Mouse (Mus musculus): ENCODE measurements at regions not wholly inside any gene's neighbourhood (a gene's known extent, or its start where the extent isn't known, plus 50 kb on each side); places are given as distances from the start of the nearest gene placed in this dataset.

- peak; percentile 79 for DNase-seq
Measured at GRCm38 (mm10) chr15:6934564-6934980, 59.8 kb upstream of the Osmr start.

- no peak for DNase-seq
Measured at GRCm38 (mm10) chr15:6941491-6941890, 66.7 kb upstream of the Osmr start.

- DNase-seq = peak; percentile 39
Measured at GRCm38 (mm10) chr15:6949236-6949635, 74.5 kb upstream of the Osmr start.

GRCm38 (mm10) chr15:6949686-6950085 is 74.9 kb upstream of the Osmr start:
- DNase-seq = no peak

GRCm38 (mm10) chr15:6950503-6950902 is 75.7 kb upstream of the Osmr start:
- DNase-seq = no peak

- DNase-seq = no peak
Measured at GRCm38 (mm10) chr15:6953556-6953955, 78.8 kb upstream of the Osmr start.

- no peak for DNase-seq
Measured at GRCm38 (mm10) chr15:6953970-6954791, 79.4 kb upstream of the Osmr start.

GRCm38 (mm10) chr15:6959911-6960310 is 85.1 kb upstream of the Osmr start:
- no peak for DNase-seq

GRCm38 (mm10) chr15:6960753-6961746 is 86.3 kb upstream of the Osmr start:
- no peak for DNase-seq

GRCm38 (mm10) chr15:6964635-6965034 is 89.9 kb upstream of the Osmr start:
- DNase-seq = peak; percentile 51

GRCm38 (mm10) chr15:6965446-6965845 is 90.7 kb upstream of the Osmr start:
- peak; percentile 14 for DNase-seq

GRCm38 (mm10) chr15:6974410-6974809 is 99.6 kb upstream of the Osmr start:
- DNase-seq = no peak

GRCm38 (mm10) chr15:6981430-6981829 is 106.7 kb upstream of the Osmr start:
- no peak for DNase-seq

- no peak for DNase-seq
Measured at GRCm38 (mm10) chr15:6983320-6983719, 107.1 kb upstream of the Lifr start.

GRCm38 (mm10) chr15:6988187-6988586 is 102.2 kb upstream of the Lifr start:
- DNase-seq = peak; percentile 67

- peak; percentile 21 for DNase-seq
Measured at GRCm38 (mm10) chr15:6989094-6989493, 101.3 kb upstream of the Lifr start.

- no peak for DNase-seq
Measured at GRCm38 (mm10) chr15:6993226-6993625, 97.2 kb upstream of the Lifr start.

GRCm38 (mm10) chr15:6995246-6995645 is 95.2 kb upstream of the Lifr start:
- no peak for DNase-seq

- no peak for DNase-seq
Measured at GRCm38 (mm10) chr15:6997871-6998270, 92.5 kb upstream of the Lifr start.

GRCm38 (mm10) chr15:6998576-6999070 is 91.8 kb upstream of the Lifr start:
- no peak for DNase-seq

GRCm38 (mm10) chr15:6999667-7000066 is 90.7 kb upstream of the Lifr start:
- no peak for DNase-seq

- DNase-seq = no peak
Measured at GRCm38 (mm10) chr15:7002226-7002625, 88.2 kb upstream of the Lifr start.

- DNase-seq = no peak
Measured at GRCm38 (mm10) chr15:7003311-7003710, 87.1 kb upstream of the Lifr start.

Measured in lung, postnatal 10 days (tissue).